Mouse (Mus musculus) embryonic facial prominence, embryonic 14.5 days (tissue): ENCODE measurements at regions not wholly inside any gene's neighbourhood (a gene's known extent, or its start where the extent isn't known, plus 50 kb on each side); places are given as distances from the start of the nearest gene placed in this dataset.
A peak's percentile ranks its signal among the peaks of the same experiment; 100 is the strongest.

Experiments used
- ATAC-seq: fragments of 200-750 bp; cut with Nextera tagmentation; 2 replicates; pipeline ENCODE4 v1.8.0; 2017; ENCODE audit warnings: low read depth, moderate number of reproducible peaks, moderate TSS enrichment
- DNase-seq: peaks from one replicate; pipeline ENCODE4 v3.0.0-alpha.2; 2015; ENCODE audit warnings: low spot score
- H3K27ac ChIP-seq: fragments of 300-500 bp; sonication (generic); replicated peaks from 2 replicates; pipeline ENCODE4 v1.5.1; 2014; ENCODE audit warnings: low read depth, mild to moderate bottlenecking, low read length, moderate library complexity
- H3K27me3 ChIP-seq: fragments of 300-500 bp; sonication (generic); replicated peaks from 2 replicates; pipeline ENCODE4 v1.6.1; 2014; ENCODE audit warnings: low read length; ENCODE audit not compliant: control insufficient read depth, insufficient read depth
- H3K36me3 ChIP-seq: fragments of 300-500 bp; sonication (generic); 2 replicates; pipeline ENCODE4 v1.6.1; 2014; ENCODE audit warnings: low read length, mixed read lengths; ENCODE audit not compliant: control insufficient read depth, insufficient read depth
- H3K4me1 ChIP-seq: fragments of 300-500 bp; sonication (generic); 2 replicates; pipeline ENCODE4 v1.6.1; 2014; ENCODE audit warnings: antibody characterized with exemption, low read length; ENCODE audit not compliant: control insufficient read depth, insufficient read depth
- H3K4me2 ChIP-seq: fragments of 300-500 bp; sonication (generic); 2 replicates; pipeline ENCODE4 v1.6.1; 2014; ENCODE audit warnings: low read depth, mild to moderate bottlenecking, low read length, moderate library complexity, mixed read lengths
- H3K4me3 ChIP-seq: fragments of 300-500 bp; sonication (generic); 2 replicates; pipeline ENCODE4 v1.5.1; 2014; ENCODE audit warnings: low read depth, mild to moderate bottlenecking, low read length
- H3K9ac ChIP-seq: fragments of 300-500 bp; sonication (generic); 2 replicates; pipeline ENCODE4 v1.6.1; 2014; ENCODE audit warnings: low read depth, mild to moderate bottlenecking, low read length, moderate library complexity, mixed read lengths
- H3K9me3 ChIP-seq: fragments of 300-500 bp; sonication (generic); 2 replicates; pipeline ENCODE4 v1.6.1; 2016; ENCODE audit warnings: low read length; ENCODE audit not compliant: control insufficient read depth
- WGBS: fragments of 180-500 bp; shearing (Covaris S2); extraction: QIAGEN DNeasy Blood & Tissue Kit; methylation state at CpG from one replicate; pipeline ENCODE4 v1.1.7; 2014; 5-methylcytosine and 5-hydroxymethylcytosine counted together

DNA sequence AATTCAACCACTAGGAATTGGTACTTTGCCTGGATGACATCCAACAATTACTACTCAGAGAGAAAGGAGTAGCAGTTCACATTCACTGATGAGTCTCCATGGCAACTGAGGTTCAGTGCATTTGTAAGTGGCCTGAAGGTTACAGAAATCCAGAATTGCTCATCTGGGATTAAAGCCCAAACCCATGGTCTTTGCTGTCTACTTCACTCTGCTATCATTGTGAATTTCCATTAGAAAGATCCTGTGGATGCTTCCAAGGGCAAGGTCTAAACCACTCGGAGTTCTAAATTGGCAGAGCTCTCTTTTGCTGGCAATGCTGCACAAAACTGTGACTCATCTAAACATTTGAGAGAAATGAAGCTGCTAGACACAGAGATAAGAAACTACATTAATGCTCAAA is 319.9 kb upstream of the Tbl1x start:
- ATAC-seq: no peak
- 67% methylated on average over 1 of the region's 1 CpGs for WGBS

DNA sequence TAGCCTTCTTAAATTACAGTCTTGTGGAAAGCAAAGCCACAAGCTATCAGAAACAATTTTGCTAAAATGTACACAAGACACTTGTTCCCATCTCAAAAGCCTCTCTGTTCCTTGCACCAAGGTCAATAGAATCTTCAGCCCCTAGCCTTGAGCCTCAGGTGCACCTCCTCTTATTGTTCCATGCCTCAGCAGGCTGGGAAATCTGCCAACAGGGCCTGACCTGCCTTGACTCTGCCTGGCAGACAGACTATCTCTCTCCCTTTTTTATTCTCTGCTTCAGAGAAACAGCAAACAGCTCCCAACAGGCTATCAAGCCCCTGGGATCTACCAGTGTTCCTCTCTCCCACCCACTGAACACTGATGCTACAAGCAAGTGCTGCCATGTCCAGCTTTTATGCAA is 302.1 kb upstream of the Tbl1x start:
- H3K27ac ChIP-seq: no peak overlapping the region
- no peaks in the 10 kb centered on the region for H3K4me1 ChIP-seq
- H3K9ac ChIP-seq: no peak overlapping the region
- H3K4me3 ChIP-seq: no peak overlapping the region
- H3K4me2 ChIP-seq: no peak overlapping the region
- DNase-seq (no peak), ATAC-seq (no peak)
- H3K36me3 ChIP-seq: no peaks in the 10 kb centered on the region
- H3K27me3 ChIP-seq: no peaks in the 10 kb centered on the region
- H3K9me3 ChIP-seq: no peaks in the 10 kb centered on the region

More for the DNA sequence above, 319.9 kb upstream of the Tbl1x start:
- Histone ChIP-seq H3K9me3 (no peaks in the 10 kb centered on the region), H3K4me1 (no peaks in the 10 kb centered on the region), H3K9ac (no peak overlapping the region), H3K4me3 (no peak overlapping the region), H3K4me2 (no peak overlapping the region), H3K27me3 (no peaks in the 10 kb centered on the region), H3K27ac (no peak overlapping the region), H3K36me3 (no peaks in the 10 kb centered on the region)
- peak; percentile 2 for DNase-seq

DNA sequence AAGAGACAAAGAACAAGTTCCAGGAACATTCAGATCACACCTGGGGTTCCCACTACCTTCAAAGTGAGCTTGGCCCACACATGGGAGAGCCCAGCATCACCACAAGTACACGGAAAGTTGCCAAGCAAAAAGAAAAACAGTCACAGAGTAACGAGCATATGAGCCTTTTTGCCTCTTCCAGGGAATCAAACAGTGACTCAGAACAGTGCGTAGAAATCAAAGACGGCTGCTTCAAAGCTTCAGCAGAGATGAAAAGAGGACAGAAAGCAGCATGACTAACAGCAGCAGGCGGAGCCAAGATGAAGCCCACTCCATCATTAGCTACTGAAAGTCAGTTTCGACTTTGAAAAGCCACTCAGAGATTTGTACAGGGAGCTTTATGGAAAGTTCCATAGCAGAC is 291.5 kb upstream of the Tbl1x start:
- Histone ChIP-seq H3K4me2 (no peak overlapping the region), H3K9ac (no peak overlapping the region), H3K27me3 (no peaks in the 10 kb centered on the region), H3K4me3 (no peak overlapping the region), H3K27ac (no peak overlapping the region), H3K4me1 (no peaks in the 10 kb centered on the region), H3K36me3 (no peaks in the 10 kb centered on the region), H3K9me3 (no peaks in the 10 kb centered on the region)
- ATAC-seq (no peak), DNase-seq (peak; percentile 12)
- WGBS: 43% methylated on average over 6 of the region's 6 CpGs
